Mouse (Mus musculus) megakaryocyte, embryonic 14.5 days (primary cell): Measurements from ENCODE around the gene Fgfr4. TPM values are rescaled to one million over a fixed set of nuclear protein-coding genes. Genes with fewer than 3 reads are reported as not detected.

Experiments used
- H3K27me3 ChIP-seq: replicated peaks from 2 replicates; pipeline ENCODE3; 2012; ENCODE audit warnings: inconsistent platforms
- H3K36me3 ChIP-seq: replicated peaks from 2 replicates; pipeline ENCODE3; 2012; ENCODE audit warnings: low read length, inconsistent platforms, mixed read lengths
- H3K4me1 ChIP-seq: 2 replicates; pipeline ENCODE4 v1.6.1; 2012; ENCODE audit warnings: inconsistent platforms
- H3K4me3 ChIP-seq: replicated peaks from 2 replicates; pipeline ENCODE3; 2012; ENCODE audit warnings: moderate library complexity, mild to moderate bottlenecking, inconsistent platforms
- H3K9me3 ChIP-seq: 2 replicates; pipeline ENCODE4 v1.6.1; 2012; ENCODE audit warnings: inconsistent platforms
- FLI1 ChIP-seq: IDR thresholded peaks from 2 replicates; pipeline ENCODE4 v1.6.1; 2012; ENCODE audit warnings: low read length, inconsistent platforms, mixed read lengths
- GATA1 ChIP-seq: IDR thresholded peaks from 3 replicates; pipeline ENCODE4 v1.6.1; 2012; ENCODE audit warnings: mixed read lengths, low read length, inconsistent platforms, borderline replicate concordance
- polyA plus RNA-seq: library from polyadenylated mRNA; stranded (reverse); fragments of >175 nt; gene quantifications from 2 replicates; pipeline ENCODE4 v1.2.3, GENCODE M21; 2012; ENCODE audit warnings: low replicate concordance; ENCODE audit not compliant: insufficient read depth

Fgfr4 gene
- polyA plus RNA-seq, 1 experiment: not detected

DNA sequence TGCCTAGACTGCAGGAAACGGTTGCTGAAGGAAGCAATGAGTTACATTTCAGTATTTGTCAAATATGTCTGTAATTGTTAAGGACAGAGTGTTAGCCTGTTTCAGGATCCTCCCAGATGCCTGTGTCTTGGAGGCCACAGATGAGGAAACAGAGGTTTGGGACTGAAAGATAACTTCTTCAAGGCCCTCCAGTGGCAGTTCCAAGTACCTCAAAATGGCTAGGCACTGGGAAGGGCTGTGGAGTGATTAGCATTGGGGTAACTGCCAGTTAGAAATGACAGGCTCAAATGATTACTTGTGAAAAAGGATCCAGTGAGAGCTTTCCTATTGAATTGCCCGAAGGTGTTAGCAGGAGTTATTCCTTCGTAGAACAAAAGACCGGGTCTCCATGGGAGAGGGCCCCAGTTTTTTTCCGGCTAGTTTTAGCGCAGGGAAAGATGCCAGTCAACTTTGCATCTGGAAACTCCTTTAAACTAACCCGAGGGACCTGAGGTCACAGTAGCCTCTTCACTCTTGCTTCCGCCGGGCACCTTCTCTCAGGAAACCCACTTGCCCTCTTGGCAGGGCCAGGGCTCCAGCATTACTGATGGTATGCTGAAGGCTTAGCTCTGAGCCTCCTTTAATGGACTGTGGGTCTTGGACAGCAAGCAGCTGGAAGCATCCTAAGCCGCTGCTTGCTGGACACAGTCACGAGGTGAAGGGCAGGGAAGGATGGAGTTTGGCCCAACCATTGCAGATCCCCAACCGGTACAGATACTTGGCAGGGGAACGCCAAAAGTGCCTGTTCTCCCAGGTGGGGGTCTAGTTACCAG is 56.6 kb downstream of the Fgfr4 start:
- H3K4me3 ChIP-seq: no peak overlapping the region
- no peak for TF ChIP-seq FLI1
- TF ChIP-seq GATA1: no peak
- H3K9me3 ChIP-seq: peaks cover 28% of the 10 kb centered on the region
- no peaks in the 10 kb centered on the region for H3K27me3 ChIP-seq
- H3K4me1 ChIP-seq: peaks cover 52% of the 10 kb centered on the region
- H3K36me3 ChIP-seq: peaks cover 19% of the 10 kb centered on the region

DNA sequence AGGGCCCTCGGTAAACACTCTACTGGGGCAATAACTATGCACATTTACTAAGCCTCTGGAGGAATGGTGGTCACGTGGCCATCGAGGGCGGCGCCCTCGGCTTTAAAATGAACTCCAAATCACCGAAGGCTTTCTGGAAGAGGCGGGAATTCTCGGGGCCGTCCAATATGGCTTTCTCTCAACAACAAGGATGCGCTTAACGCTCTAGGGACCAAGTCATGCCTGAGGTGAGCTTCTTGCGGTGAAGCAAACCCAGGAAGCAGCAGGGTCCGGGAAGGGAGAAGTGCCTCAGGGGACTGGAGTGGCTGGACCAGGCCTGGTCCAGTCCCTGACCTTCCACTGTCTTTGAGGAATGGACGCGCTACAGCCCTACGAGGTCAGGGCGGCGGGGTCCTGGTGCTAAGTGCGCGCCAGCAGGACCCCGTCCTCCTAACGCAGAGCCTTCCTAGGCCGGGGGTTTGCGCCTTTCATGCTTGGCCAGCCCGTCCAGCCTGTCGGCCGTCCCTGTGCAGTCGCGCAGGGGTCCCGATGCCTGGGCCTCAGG is 57.3 kb downstream of the Fgfr4 start, which contains the start of gene Nsd1:
Gene Nsd1, plus strand, starts transcription at position 134 of the 544 bp plus-strand sequence.
- Histone ChIP-seq H3K36me3 (peaks cover 26% of the 10 kb centered on the region), H3K27me3 (no peaks in the 10 kb centered on the region), H3K4me3 (no peak within 1 kb of the TSS), H3K4me1 (peaks cover 59% of the 10 kb centered on the region), H3K9me3 (peaks cover 28% of the 10 kb centered on the region)
- no peak for TF ChIP-seq FLI1
- no peak for TF ChIP-seq GATA1

GRCm38 (mm10) chr13:55210193-55210970 is 57.9 kb downstream of the Fgfr4 start:
- H3K36me3 ChIP-seq: peaks cover 33% of the 10 kb centered on the region
- peaks cover 59% of the 10 kb centered on the region for H3K4me1 ChIP-seq
- H3K27me3 ChIP-seq: no peaks in the 10 kb centered on the region
- TF ChIP-seq FLI1: no peak
- no peak for TF ChIP-seq GATA1
- H3K4me3 ChIP-seq: peak overlapping the region; percentile 99
- H3K9me3 ChIP-seq: peaks cover 28% of the 10 kb centered on the region

GRCm38 (mm10) chr13:55210971-55211220 is 58.5 kb downstream of the Fgfr4 start:
- H3K36me3 ChIP-seq: peaks cover 38% of the 10 kb centered on the region
- peaks cover 62% of the 10 kb centered on the region for H3K4me1 ChIP-seq
- H3K4me3 ChIP-seq: peak overlapping the region; percentile 99
- H3K9me3 ChIP-seq: peaks cover 28% of the 10 kb centered on the region
- H3K27me3 ChIP-seq: no peaks in the 10 kb centered on the region
- TF ChIP-seq FLI1: no peak
- TF ChIP-seq GATA1: no peak

DNA sequence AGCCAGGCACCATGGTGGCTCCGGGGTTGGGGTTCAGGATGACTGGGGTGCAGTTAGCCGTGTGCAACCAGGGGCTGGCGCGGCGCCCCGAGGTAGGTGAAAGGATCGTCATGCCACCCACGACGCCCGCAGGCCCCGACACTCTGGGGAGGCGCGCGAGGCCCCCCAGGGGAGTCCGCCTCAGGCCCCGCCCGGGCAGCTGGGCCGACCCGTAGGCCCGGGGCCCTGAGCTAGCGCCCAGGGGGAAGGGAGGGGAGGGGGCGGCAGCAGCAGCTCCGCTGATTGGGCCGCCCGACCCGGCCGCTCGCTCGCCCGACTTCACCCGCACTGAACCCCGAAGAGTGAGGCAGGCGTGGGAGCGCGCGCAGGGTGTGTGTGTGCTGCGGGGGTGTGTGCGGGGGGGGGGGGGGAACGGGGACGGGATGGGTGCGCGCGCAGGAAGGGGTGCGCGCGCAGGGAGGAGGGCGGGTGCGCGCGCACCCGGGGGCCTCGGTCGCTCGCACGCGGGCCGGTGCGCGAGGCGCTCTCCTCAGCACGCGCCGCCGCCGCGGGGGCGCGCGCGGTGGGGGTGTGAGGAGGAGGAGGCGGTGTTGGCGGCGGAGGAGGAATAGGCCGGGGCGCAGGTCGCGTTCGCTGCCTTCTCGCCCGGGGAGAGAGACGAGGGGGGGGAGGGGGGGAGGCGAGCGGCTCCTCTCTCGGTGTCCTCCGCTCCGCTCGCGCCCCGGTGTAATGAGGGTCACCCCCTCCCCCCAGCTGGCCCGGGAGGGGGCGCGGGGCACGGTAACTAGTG is 59.0 kb downstream of the Fgfr4 start:
- peaks cover 43% of the 10 kb centered on the region for H3K36me3 ChIP-seq
- TF ChIP-seq GATA1 (no peak), FLI1 (no peak)
- H3K4me1 ChIP-seq: peaks cover 67% of the 10 kb centered on the region
- no peaks in the 10 kb centered on the region for H3K27me3 ChIP-seq
- peaks cover 28% of the 10 kb centered on the region for H3K9me3 ChIP-seq
- peak overlapping the region; percentile 99 for H3K4me3 ChIP-seq

DNA sequence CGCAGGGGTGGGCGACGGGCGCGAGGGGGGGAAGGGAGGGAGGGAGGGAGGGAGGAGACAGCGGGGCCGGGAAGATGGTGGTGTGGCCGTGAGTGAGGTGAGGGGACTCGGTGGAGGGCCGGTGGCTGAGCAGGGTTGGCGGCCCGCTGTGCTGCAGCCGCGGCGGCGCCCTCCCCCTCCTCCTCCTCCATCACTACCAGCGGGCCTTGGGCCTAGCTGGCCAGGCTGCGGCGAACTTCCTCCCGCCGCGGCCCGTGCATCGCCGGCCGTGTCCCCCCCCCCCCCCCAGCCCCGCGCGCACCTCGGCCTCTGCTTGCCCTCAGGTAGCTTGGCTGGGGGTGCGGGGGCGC is 59.5 kb downstream of the Fgfr4 start:
- H3K9me3 ChIP-seq: peaks cover 28% of the 10 kb centered on the region
- H3K36me3 ChIP-seq: peaks cover 48% of the 10 kb centered on the region
- peaks cover 66% of the 10 kb centered on the region for H3K4me1 ChIP-seq
- no peak for TF ChIP-seq FLI1
- TF ChIP-seq GATA1: no peak
- H3K4me3 ChIP-seq: peak overlapping the region; percentile 99
- H3K27me3 ChIP-seq: no peaks in the 10 kb centered on the region

DNA sequence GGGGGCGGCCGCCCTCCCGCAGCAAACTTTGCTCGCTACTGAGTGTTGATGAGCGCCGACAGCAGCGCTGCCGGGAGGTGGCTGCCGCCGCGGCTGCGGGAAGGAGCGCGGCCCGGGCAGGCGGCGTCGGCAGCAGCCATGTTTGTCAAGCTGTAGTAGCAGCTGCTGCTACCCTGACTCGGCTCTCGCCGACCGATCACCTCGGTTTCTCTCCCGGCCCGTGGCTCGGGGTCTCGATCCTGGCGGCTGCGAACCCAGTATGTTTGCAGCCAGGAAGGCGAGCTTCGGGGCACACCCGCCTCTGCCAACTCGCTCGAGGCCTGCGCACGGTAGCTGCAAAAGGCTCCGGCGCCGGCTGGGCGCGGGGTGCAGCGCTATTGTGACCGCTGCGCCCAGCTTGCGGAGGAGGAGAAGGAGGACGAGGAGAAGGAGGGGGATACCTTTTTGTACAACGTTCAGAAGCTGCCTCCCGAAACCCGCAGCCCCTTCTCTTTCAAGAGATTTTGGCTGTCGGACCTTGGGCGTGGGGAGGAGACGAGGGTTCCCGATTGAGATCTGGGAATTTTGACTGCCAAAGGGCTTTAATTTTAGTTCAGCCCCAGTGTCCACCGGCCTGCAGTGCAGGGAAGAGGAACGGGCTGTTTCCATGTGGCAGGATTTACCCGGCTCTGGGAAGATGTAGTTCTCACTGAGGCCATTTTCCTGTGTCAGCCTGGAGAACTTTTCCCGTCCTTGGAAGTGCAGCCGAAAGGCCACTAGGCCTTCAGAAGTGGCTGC is 60.1 kb downstream of the Fgfr4 start:
- Histone ChIP-seq H3K4me1 (peaks cover 65% of the 10 kb centered on the region), H3K27me3 (no peaks in the 10 kb centered on the region), H3K36me3 (peaks cover 53% of the 10 kb centered on the region), H3K4me3 (peak overlapping the region; percentile 99), H3K9me3 (peaks cover 28% of the 10 kb centered on the region)
- TF ChIP-seq FLI1 (no peak), GATA1 (no peak)

DNA sequence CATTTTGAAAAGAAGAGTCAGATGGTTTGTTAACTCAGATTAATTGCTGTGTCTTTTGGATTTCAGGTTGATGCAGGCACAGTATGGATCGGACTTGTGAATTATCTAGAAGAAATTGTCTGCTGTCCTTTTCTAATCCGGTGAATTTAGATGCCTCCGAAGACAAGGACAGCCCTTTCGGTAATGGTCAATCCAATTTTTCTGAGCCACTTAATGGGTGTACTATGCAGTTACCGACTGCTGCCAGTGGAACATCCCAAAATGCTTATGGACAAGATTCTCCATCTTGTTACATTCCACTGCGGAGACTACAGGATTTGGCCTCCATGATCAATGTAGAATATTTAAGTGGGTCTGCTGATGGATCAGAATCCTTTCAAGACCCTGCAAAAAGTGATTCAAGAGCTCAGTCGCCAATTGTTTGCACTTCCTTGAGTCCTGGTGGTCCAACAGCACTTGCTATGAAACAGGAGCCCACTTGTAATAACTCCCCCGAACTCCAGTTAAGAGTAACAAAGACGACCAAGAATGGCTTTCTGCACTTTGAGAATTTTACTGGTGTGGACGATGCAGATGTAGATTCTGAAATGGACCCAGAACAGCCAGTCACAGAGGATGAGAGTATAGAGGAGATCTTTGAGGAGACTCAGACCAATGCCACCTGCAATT is 60.8 kb downstream of the Fgfr4 start:
- peaks cover 28% of the 10 kb centered on the region for H3K9me3 ChIP-seq
- peak overlapping the region; percentile 99 for H3K4me3 ChIP-seq
- H3K36me3 ChIP-seq: peaks cover 60% of the 10 kb centered on the region
- H3K4me1 ChIP-seq: peaks cover 65% of the 10 kb centered on the region
- H3K27me3 ChIP-seq: no peaks in the 10 kb centered on the region
- no peak for TF ChIP-seq FLI1
- no peak for TF ChIP-seq GATA1

Other genes with a start within 250 kb of the Fgfr4 start
- gene Unc5a, start 203.2 kb upstream of the Fgfr4 start, polyA plus RNA-seq: not detected in 2 replicates
- 10.3 TPM in 1 of 2 replicates, not detected in the other for gene Hk3, start 131.3 kb upstream of the Fgfr4 start, polyA plus RNA-seq
- gene Uimc1, start 52.3 kb upstream of the Fgfr4 start, polyA plus RNA-seq: 1.2 and 4.7 TPM in 2 replicates
- gene Zfp346, start 47.3 kb upstream of the Fgfr4 start, polyA plus RNA-seq: 2.4 TPM in 1 of 2 replicates, not detected in the other
- gene Gm17617, start 19.1 kb upstream of the Fgfr4 start, polyA plus RNA-seq: not detected in 2 replicates
- gene Nsd1, start 57.1 kb downstream of the Fgfr4 start, polyA plus RNA-seq: 2.5 and 2.7 TPM in 2 replicates
- 484 and 629 TPM in 2 replicates for gene Prelid1, start 167.9 kb downstream of the Fgfr4 start, polyA plus RNA-seq
- 23.5 and 94.6 TPM in 2 replicates for gene Rab24, start 169.3 kb downstream of the Fgfr4 start, polyA plus RNA-seq
- 5.7 TPM in 1 of 2 replicates, not detected in the other for gene Mxd3, start 177.2 kb downstream of the Fgfr4 start, polyA plus RNA-seq
- 59.9 and 62.1 TPM in 2 replicates for gene Lman2, start 210.1 kb downstream of the Fgfr4 start, polyA plus RNA-seq
- gene Rgs14, start 217.1 kb downstream of the Fgfr4 start, polyA plus RNA-seq: 6.2 and 8.4 TPM in 2 replicates
- gene Slc34a1, start 245.5 kb downstream of the Fgfr4 start, polyA plus RNA-seq: not detected in 2 replicates